Mouse (Mus musculus) regulatory T cell (primary cell): ENCODE measurements around the gene Myh14.

Experiments
- in situ Hi-C: fragments of 300-600 bp; cut with MboI, MseI; formaldehyde crosslinking; loops from one replicate; pipeline ENCODE4 v1.15.1; 2025; ENCODE audit warnings: high pct_unique_total_duplicates

Myh14 gene

GRCm38 (mm10) chr7:44633407-44633806 is 37.2 kb downstream of the Myh14 start:
- in situ Hi-C loops = no loop called here

GRCm38 (mm10) chr7:44632676-44633075 is 38.0 kb downstream of the Myh14 start:
- in situ Hi-C loops = no loop called here

- in situ Hi-C loops = no loop called here
These were observed 40.2 kb downstream of the Myh14 start for GRCm38 (mm10) chr7:44630437-44630836.

- in situ Hi-C loops = loop anchor here (10.0 kb wide), 1 partner anchor 1386 kb away; no protein-coding TSS in a partner anchor
These were observed 42.1 kb downstream of the Myh14 start for GRCm38 (mm10) chr7:44628402-44629034.

GRCm38 (mm10) chr7:44626966-44627365 is 43.7 kb downstream of the Myh14 start:
- in situ Hi-C loops = loop anchor here (10.0 kb wide), 1 partner anchor 1388 kb away; no protein-coding TSS in a partner anchor

GRCm38 (mm10) chr7:44626068-44626385 is 44.6 kb downstream of the Myh14 start:
- in situ Hi-C loops = loop anchor here (10.0 kb wide), 1 partner anchor 1389 kb away; no protein-coding TSS in a partner anchor

- in situ Hi-C loops = loop anchor here (10.0 kb wide), 1 partner anchor 1389 kb away; no protein-coding TSS in a partner anchor
These were observed 45.2 kb downstream of the Myh14 start for GRCm38 (mm10) chr7:44625241-44626067.

- in situ Hi-C loops = loop anchor here (10.0 kb wide), 1 partner anchor 1390 kb away; no protein-coding TSS in a partner anchor
These were observed 45.8 kb downstream of the Myh14 start for GRCm38 (mm10) chr7:44624828-44625227.

- in situ Hi-C loops = loop anchor here (10.0 kb wide), 1 partner anchor 1390 kb away; no protein-coding TSS in a partner anchor
These were observed 46.2 kb downstream of the Myh14 start for GRCm38 (mm10) chr7:44624543-44624826.

GRCm38 (mm10) chr7:44623714-44624542 is 46.7 kb downstream of the Myh14 start:
- in situ Hi-C loops = loop anchor here (10.0 kb wide), 1 partner anchor 1391 kb away; no protein-coding TSS in a partner anchor

GRCm38 (mm10) chr7:44617059-44617458 is 53.6 kb downstream of the Myh14 start:
- in situ Hi-C loops = no loop called here

GRCm38 (mm10) chr7:44615987-44616386 is 54.7 kb downstream of the Myh14 start:
- in situ Hi-C loops = no loop called here

GRCm38 (mm10) chr7:44615309-44615708 is 55.3 kb downstream of the Myh14 start:
- in situ Hi-C loops = no loop called here

- in situ Hi-C loops = no loop called here
These were observed 56.5 kb downstream of the Myh14 start for GRCm38 (mm10) chr7:44614041-44614688.

- in situ Hi-C loops = no loop called here
These were observed 58.5 kb downstream of the Myh14 start for GRCm38 (mm10) chr7:44612192-44612591.

GRCm38 (mm10) chr7:44606171-44606901 is 64.3 kb downstream of the Myh14 start:
- in situ Hi-C loops = no loop called here

- in situ Hi-C loops = no loop called here
These were observed 65.2 kb downstream of the Myh14 start for GRCm38 (mm10) chr7:44605436-44605835.

- in situ Hi-C loops = no loop called here
These were observed 66.0 kb downstream of the Myh14 start for GRCm38 (mm10) chr7:44604619-44605018.

- in situ Hi-C loops = no loop called here
These were observed 66.5 kb downstream of the Myh14 start for GRCm38 (mm10) chr7:44604139-44604606.

- in situ Hi-C loops = no loop called here
These were observed 67.3 kb downstream of the Myh14 start for GRCm38 (mm10) chr7:44603186-44603855.
